Mouse (Mus musculus) kidney, postnatal 36 days (tissue): Measurements from ENCODE around the gene Ccer2.
A peak's percentile ranks its signal among the peaks of the same experiment; 100 is the strongest.

Experiments used
- DNase-seq, 2 experiments: peaks; one replicate each; pipeline ENCODE4 v3.0.0; 2021 to 2022; ENCODE audit warnings: mixed read lengths in 2 of 2

Ccer2 gene

DNA sequence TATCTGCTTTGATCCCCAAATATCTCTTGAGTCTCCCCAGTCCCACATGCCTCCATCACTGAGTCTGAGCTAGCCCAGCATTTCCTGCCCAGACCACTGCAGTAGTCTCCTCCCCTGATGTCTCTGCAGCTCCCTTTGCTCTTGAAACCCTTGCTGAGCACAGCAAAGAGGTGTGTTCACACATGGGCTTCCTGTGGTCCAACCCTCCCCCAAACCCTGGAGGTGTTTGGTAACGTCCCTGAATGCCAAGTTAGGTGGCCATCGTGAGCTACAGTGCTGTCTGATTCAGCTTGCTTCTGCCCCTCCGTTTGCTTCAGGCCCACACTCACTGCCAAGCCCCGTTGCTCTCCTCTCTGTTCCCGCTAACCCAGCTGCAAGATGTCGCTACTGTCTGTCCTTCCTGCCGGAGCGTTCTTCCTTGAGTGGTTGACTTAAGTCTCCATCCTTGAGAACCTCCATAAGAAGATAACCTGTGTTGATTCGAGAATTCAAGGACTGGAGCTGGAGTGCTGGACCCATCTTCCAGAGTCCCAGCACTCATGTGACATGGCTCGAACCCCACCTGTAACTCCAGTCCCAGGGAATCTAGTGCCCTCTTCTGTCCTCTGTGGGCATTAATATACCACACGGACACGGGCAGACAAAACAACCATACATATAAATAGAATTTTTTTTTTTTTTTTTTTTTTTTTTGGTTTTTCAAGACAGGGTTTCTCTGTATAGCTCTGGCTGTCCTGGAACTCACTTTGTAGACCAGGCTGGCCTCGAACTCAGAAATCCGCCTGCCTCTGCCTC, 36.6 kb downstream of the Ccer2 start:
- no peak for DNase-seq

DNA sequence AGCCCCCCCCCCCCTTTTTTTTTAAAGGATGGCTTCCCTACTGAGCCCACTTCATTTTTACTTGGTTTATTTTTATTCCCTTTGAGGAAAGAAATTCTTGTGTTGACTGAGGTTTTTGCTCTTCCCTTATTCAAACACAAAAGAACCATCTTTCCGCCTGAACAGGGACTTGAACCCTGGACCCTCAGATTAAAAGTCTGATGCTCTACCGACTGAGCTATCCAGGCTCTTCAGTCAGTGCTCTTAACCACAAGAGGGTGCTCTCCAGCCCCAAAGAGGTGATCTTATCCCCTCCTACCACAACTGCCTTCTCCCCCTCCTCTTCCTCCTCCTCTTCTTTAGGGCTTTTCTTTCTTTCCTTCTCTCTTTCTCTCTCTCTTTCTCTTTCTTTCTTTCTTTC, 37.9 kb downstream of the Ccer2 start:
- peak; percentile 62 to 72 for DNase-seq

DNA sequence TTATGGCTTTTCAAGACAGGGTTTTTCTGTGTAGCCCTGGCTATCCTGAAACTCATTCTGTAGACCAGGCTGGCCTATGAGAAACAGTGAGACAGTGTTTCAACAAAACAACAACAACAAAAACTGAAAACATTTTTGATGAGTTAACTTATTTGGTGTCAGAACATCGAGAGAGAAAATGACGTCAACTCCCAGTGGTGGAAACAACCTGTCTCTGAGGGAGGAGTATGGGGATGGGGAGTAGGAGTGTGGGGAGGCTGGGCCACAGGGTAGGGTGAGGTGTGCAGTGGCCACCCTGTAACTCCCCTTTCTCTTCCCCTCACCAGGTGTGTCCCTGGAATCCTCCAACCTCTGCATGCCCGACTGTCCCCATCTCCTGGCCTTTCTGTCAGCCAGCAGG, 38.5 kb downstream of the Ccer2 start:
- DNase-seq, result no peak

DNA sequence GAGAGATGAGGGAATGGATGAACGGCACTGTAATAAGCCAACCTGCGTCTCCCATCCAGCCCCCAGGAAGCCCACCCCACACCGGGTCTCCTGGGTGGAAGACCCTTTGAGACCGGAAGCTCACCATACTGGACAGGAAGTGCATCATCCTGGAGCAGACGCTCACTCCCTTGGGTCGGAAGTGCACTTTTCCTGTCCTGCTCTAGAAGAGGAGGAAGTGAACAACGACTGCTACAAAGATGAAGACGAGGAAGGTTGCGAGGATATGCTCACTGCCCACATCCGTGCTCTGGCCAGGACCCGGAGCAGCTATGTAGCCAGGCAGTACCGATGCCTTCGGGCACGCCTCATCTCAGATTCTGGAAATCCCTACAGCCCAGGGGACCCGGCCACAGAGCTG, 39.9 kb downstream of the Ccer2 start:
- peak in 1 of 2 experiments; percentile 32 for DNase-seq

DNA sequence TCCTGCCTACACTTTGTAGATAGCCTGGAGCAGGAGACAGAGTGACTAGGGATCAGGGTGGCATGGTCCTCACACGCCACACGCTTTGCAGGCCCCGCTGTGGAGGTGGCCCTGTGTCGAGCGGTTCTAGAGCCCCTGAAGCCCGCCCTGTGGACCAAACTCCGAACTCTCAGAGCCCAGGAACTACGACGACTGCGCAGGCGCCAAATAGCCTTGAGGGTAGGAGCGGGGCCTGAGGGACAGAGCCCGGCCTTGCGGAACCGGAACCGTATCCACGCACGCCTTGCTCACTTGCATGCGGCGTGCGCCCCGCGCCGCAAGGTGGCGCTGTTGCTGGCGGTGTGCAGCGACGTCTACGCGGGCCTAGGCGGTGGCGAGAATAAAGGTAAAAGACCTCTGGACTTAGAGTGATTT, 40.6 kb downstream of the Ccer2 start:
- peak; percentile 87 to 94 for DNase-seq

DNA sequence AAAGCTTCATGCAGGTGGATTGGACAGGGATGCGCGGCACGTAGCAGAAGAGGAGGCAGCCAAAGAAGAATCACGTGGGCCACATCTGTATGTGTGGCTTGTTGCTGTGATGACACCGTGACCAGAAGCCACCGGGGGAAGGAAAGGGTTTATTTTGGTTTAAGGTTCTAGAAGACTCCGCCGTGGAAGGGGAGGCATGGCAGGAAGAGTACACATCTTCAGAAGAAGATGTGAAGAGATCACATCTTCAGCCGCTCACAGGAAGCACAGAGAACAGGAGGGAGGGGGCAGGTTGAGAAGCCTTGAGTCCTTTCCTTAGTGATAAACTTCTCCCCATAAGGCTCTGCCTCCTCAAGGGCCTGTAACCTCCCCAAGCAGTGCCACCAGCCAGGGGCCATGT, 44.0 kb downstream of the Ccer2 start:
- no peak for DNase-seq

DNA sequence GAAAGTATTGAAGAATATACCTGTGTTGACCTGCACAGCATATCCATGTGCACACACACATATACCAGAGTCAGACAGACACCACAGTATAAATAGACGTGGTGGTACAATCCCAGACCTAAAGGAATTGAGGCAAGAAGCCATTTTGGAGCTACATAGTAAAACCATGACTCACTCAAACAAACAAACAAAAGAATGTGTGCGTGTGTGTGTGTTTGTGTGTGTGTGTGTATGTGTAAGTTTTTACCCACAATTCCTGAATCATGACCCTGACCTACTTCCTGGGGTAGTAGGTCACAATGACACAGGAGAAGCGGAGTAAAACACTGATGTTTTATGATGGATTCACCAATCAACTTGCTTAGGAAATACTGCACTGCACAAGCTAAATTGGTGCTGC, 45.5 kb downstream of the Ccer2 start:
- DNase-seq, result no peak

DNA sequence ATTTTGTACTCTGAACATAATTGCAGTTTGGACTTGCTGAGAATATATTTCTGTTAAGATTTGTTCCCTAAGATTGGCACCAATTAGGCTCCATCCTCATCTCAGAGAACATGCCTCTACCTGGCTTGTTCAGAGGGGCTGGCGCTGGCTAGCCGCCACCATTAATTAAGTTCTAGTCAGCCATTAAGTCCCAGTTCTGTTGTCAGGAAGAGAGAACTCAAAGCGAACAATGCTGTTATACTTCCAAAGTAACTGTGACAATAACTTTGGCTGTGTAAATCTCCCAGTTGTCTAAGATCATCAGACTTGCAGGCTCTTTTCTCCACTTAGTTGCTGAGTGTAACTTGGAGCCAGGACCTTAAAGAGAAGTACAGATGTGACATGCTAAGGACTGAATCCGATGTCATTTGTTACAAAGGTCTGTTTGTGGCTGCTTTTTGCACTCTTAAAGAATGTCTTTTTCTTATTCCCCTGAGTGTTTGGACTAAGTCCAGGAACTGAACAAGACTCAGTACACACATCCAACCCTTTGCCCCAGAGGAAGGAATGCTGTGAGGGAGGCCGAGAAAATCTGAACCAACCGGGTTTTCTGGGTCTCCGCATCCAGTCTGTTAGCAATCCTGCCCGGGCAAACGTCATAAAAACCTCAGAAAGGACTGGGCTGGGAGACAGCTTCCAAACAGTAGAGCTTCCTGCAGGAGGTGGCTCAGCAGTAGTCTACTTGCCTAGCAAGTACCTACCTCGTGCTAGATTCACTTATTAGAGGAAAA, 46.1 kb downstream of the Ccer2 start:
- peak; percentile 74 to 84 for DNase-seq

DNA sequence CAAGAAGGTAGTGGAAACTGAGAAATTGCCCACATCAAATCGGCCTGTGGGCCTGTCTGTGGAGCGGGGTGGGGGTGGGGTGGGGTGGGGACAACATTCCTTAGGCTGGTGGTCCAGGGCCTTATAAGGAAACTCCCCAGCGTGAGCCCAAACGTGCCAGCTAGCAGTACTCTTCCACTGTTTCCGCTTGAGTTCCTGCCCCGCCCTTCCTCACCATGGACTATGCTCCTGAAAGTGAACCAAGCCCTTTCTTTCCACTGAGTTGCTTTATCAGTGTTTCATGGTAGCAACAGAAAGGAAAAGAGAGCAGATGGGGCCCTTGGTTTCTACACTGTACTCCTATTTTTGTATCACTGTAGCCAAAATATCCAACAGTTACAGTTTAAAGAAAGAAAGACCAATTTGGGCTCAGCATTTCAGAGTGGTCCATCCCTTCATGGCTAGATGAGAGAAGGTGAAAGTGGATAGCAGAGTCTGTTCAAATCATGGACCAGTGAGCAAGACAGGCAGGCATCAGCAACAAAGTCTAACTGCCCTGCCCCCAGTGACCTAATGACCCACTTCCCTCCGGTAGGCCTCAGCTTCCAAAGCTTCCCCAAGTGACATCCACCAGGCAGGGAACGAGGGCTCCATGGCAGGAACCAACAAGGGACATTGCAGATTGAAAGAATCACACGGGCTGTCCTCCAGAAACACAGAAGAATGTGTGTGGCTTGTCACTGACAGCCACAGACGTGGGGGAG, 47.0 kb downstream of the Ccer2 start:
- peak; percentile 86 to 91 for DNase-seq

DNA sequence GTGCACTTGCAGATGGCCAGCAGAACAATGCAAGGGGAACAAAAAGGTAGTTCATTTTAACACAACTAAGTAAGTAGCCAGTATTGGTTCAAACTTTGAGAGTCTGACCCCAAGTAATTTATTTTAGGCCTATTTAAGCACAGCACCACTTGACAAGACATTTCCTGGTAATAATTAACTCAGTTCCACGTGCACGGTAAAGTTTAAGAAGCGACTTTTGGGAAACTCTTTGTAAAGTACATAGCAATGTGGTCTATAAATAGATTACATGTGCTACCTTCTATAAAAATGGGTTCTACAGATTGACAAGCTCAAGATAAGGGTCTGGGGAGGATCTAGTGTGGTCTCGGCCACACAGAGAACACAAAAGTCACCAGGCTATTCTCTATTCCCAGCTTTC, 47.8 kb downstream of the Ccer2 start:
- DNase-seq, result peak in 1 of 2 experiments; percentile 48

DNA sequence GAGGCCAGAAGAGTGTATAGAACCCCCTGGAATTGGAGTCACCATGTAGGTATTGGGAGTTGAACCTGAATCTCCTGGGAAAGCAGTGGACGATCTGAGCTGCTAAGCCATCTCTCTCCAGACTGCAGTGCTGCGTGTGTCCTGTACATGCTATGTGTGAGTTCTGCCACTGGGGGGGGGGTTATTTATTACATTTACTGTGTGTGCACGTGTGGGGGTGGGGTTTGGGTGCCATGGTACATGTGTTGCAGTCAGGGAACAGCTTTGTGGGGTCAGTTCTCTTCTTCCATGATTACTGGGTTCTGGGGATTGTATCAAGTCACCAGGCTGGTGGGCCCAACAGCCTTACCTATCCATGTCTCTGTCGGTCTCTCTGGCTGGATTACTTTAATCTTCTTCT, 50.9 kb downstream of the Ccer2 start:
- DNase-seq, result peak in 1 of 2 experiments; percentile 15

DNA sequence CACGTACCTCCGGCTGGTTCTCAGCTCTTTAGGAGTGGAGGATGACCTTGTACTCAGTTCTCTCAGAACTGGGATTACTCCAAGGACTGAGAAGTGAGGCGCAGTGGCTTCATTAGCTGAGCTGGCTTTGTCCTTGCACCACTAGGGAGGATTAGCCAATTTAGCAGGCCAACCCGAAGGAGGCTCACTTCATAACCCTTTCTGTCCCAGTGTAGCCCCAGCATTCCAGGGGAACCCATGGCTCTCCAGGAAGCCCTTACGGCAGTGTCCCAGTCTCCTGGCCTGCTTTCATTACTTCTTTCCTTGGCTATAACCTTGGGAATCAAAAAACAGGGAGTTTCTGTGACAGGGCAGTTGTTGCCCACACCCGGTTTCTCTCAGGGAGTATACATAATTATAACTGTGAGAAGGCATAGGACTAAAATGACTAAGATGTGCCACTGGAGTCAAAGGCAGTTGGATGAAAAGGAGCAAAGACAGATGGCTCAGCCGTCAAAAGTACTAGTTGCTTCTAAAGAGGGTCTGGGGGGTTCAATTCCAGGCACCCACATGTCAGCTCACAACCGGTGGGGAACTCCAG, 51.8 kb downstream of the Ccer2 start:
- DNase-seq, result peak in 1 of 2 experiments; percentile 41

DNA sequence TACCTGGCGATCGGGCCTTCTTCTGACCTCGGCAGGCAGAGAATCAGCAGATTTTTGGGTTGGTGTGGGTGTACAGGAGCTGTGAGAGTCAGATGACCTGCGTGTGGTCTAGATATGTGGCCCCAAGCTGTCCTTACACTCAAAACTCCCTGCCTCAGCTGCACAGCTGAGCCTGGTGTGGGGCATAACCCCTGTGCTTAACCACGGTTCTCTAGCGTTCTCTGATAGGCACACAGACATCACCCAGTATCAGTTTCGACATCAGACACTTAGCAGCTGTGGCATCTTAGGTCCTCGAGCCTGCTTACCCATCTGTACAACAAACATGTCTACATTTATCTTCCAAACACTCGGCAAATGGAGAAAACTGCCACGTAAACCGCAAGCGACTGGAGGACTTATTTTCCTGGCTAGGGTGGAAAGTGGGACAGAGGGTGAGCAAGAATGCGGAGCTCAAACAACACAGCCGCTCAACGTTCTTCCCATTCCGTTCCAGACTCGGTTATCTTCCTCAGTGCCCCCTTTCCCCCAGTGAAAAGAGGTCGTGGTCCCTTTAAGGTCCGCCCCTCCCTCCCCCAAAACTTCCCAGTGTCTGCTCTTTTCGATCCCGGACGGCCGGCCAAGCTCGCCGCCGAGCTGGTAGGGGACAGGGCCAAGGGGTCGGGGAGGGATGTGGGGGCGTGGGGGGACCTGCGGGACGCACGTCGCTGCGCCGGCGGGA, 52.4 kb downstream of the Ccer2 start, which contains the start of gene Hnrnpl:
Gene Hnrnpl, plus strand, starts transcription at position 321 of the 721 bp plus-strand sequence.
- peak; percentile 71 to 77 for DNase-seq
